Mouse (Mus musculus): ENCODE measurements around the gene Serpinb8. TPM values are rescaled to one million over a fixed set of nuclear protein-coding genes. Genes with fewer than 3 reads are reported as not detected.

Serpinb8 gene
- polyA plus RNA-seq, 1 experiment from 2014 or later, result 0.73 TPM

Other genes starting within 250 kb of the Serpinb8 start
- gene Serpinb11, start 228.8 kb upstream of the Serpinb8 start, polyA plus RNA-seq (2015; fragmentation: Nextera tagmentation; extraction: Ambion mirVana), result 0.18 and 0.31 TPM in 2 replicates
- 0.39 TPM in 1 of 2 replicates, not detected in the other for gene Serpinb7, start 190.4 kb upstream of the Serpinb8 start, polyA plus RNA-seq (2015; fragmentation: Nextera tagmentation; extraction: Ambion mirVana)
- gene Serpinb2, start 78.6 kb upstream of the Serpinb8 start, polyA plus RNA-seq (2015; fragmentation: Nextera tagmentation; extraction: Ambion mirVana), result 0.32 and 0.53 TPM in 2 replicates